Mouse (Mus musculus) neural tube, embryonic 15.5 days (tissue): ENCODE measurements around the gene Mthfsd. TPM values are rescaled to one million over a fixed set of nuclear protein-coding genes. Genes with fewer than 3 reads are reported as not detected.
A peak's percentile ranks its signal among the peaks of the same experiment; 100 is the strongest.
"Not testable (repeated sequence)": the region's sequence is repeated elsewhere in the genome, so short reads cannot be mapped to it uniquely, and the experiment has no call there.

Experiments used
- ATAC-seq: fragments of 200-750 bp; cut with Nextera tagmentation; 2 replicates; pipeline ENCODE4 v1.8.0; 2017; ENCODE audit warnings: mild to moderate bottlenecking, moderate TSS enrichment, moderate library complexity; ENCODE audit not compliant: low FRiP score
- H3K27ac ChIP-seq: fragments of 300-500 bp; sonication (generic); replicated peaks from 2 replicates; pipeline ENCODE4 v1.5.1; 2015; ENCODE audit warnings: mild to moderate bottlenecking, inconsistent platforms
- H3K27me3 ChIP-seq: fragments of 300-500 bp; sonication (generic); replicated peaks from 2 replicates; pipeline ENCODE4 v1.6.1; 2015; ENCODE audit warnings: inconsistent platforms
- H3K36me3 ChIP-seq: fragments of 300-500 bp; sonication (generic); 2 replicates; pipeline ENCODE4 v1.6.1; 2015; ENCODE audit warnings: inconsistent platforms
- H3K4me1 ChIP-seq: fragments of 300-500 bp; sonication (generic); 2 replicates; pipeline ENCODE4 v1.6.1; 2015; ENCODE audit warnings: inconsistent platforms
- H3K4me2 ChIP-seq: fragments of 300-500 bp; sonication (generic); 2 replicates; pipeline ENCODE4 v1.6.1; 2015; ENCODE audit warnings: inconsistent platforms, mild to moderate bottlenecking, moderate library complexity
- H3K4me3 ChIP-seq: fragments of 300-500 bp; sonication (generic); replicated peaks from 2 replicates; pipeline ENCODE4 v1.5.1; 2015; ENCODE audit warnings: mild to moderate bottlenecking, inconsistent platforms
- H3K9ac ChIP-seq: fragments of 300-500 bp; sonication (generic); replicated peaks from 2 replicates; pipeline ENCODE4 v1.6.1; 2015; ENCODE audit warnings: mild to moderate bottlenecking, inconsistent platforms
- H3K9me3 ChIP-seq: fragments of 300-500 bp; sonication (generic); replicated peaks from 2 replicates; pipeline ENCODE4 v1.6.1; 2016; ENCODE audit warnings: inconsistent platforms
- WGBS: fragments of 180-500 bp; shearing (Covaris S2); methylation state at CpG from one replicate; pipeline ENCODE4 v1.1.7; 2015; ENCODE audit warnings: mixed read lengths; 5-methylcytosine and 5-hydroxymethylcytosine counted together
- polyA plus RNA-seq: library from polyadenylated mRNA; unstranded; fragments of >200 nt; fragmentation: Nextera tagmentation; extraction: Ambion mirVana; gene quantifications from 2 replicates; pipeline ENCODE4 v1.2.1, GENCODE M21; 2015

Gene Mthfsd
- 50.6 and 52.5 TPM in 2 replicates for polyA plus RNA-seq

GRCm38 (mm10) chr8:121107668-121108656, at the start of gene Mthfsd:
Mthfsd (minus strand) TSS chr8:121108392.
- WGBS: 2% methylated on average over 75 of the region's 75 CpGs
- Histone ChIP-seq H3K27ac (peak within 1 kb of the TSS; percentile 94), H3K9me3 (no peaks in the 10 kb centered on the region), H3K4me2 (peak within 1 kb of the TSS; percentile 91), H3K36me3 (peaks cover 13% of the 10 kb centered on the region), H3K9ac (peak within 1 kb of the TSS; percentile 98), H3K27me3 (peaks cover 19% of the 10 kb centered on the region), H3K4me1 (peaks cover 20% of the 10 kb centered on the region), H3K4me3 (peak within 1 kb of the TSS; percentile 97)
- ATAC-seq: peak; percentile 95

GRCm38 (mm10) chr8:121156990-121157491, 48.8 kb upstream of the Mthfsd start:
- H3K36me3 ChIP-seq: no peaks in the 10 kb centered on the region
- no peak for ATAC-seq
- no peaks in the 10 kb centered on the region for H3K4me1 ChIP-seq
- no peak overlapping the region for H3K4me2 ChIP-seq
- 0 out of 2 replicates have a peak, but pooled peaks cover 9% of the 10 kb centered on the region for H3K27me3 ChIP-seq
- no peak overlapping the region for H3K4me3 ChIP-seq
- no peak overlapping the region for H3K27ac ChIP-seq
- WGBS: 93% methylated on average over 7 of the region's 7 CpGs
- no peak overlapping the region for H3K9ac ChIP-seq
- H3K9me3 ChIP-seq: no peaks in the 10 kb centered on the region

- H3K4me2 ChIP-seq: no peak overlapping the region
- H3K9ac ChIP-seq: no peak overlapping the region
- peaks cover 14% of the 10 kb centered on the region for H3K27me3 ChIP-seq
- no peak overlapping the region for H3K27ac ChIP-seq
- no peak for ATAC-seq
- H3K4me1 ChIP-seq: peaks cover 4% of the 10 kb centered on the region; the same call in 1 of the 2 replicates
- H3K9me3 ChIP-seq: no peaks in the 10 kb centered on the region
- no peak overlapping the region for H3K4me3 ChIP-seq
- H3K36me3 ChIP-seq: no peaks in the 10 kb centered on the region
- 69% methylated on average over 12 of the region's 12 CpGs for WGBS
Observed at GRCm38 (mm10) chr8:121152394-121152793, 44.2 kb upstream of the Mthfsd start.

GRCm38 (mm10) chr8:121148573-121149083, 40.4 kb upstream of the Mthfsd start:
- ATAC-seq: no peak
- no peak overlapping the region for H3K4me2 ChIP-seq
- no peak overlapping the region for H3K4me3 ChIP-seq
- H3K27ac ChIP-seq: no peak overlapping the region
- H3K36me3 ChIP-seq: no peaks in the 10 kb centered on the region
- H3K4me1 ChIP-seq: peaks cover 4% of the 10 kb centered on the region; the same call in 1 of the 2 replicates
- no peaks in the 10 kb centered on the region for H3K9me3 ChIP-seq
- no peak overlapping the region for H3K9ac ChIP-seq
- 8% methylated on average over 8 of the region's 8 CpGs for WGBS
- H3K27me3 ChIP-seq: peaks cover 9% of the 10 kb centered on the region

- peaks cover 20% of the 10 kb centered on the region for H3K27me3 ChIP-seq
- H3K4me1 ChIP-seq, H3K36me3 ChIP-seq, ATAC-seq, H3K27ac ChIP-seq, H3K4me2 ChIP-seq, H3K9ac ChIP-seq, H3K4me3 ChIP-seq, H3K9me3 ChIP-seq: not testable (repeated sequence)
- 77% methylated on average over 4 of the region's 6 CpGs for WGBS
Observed at GRCm38 (mm10) chr8:121145457-121146134, 37.4 kb upstream of the Mthfsd start.

GRCm38 (mm10) chr8:121136856-121137255, 28.7 kb upstream of the Mthfsd start:
- no peaks in the 10 kb centered on the region for H3K36me3 ChIP-seq
- no peak overlapping the region for H3K4me3 ChIP-seq
- H3K4me2 ChIP-seq: no peak overlapping the region
- H3K4me1 ChIP-seq: no peaks in the 10 kb centered on the region
- 93% methylated on average over 6 of the region's 6 CpGs for WGBS
- no peak for ATAC-seq
- no peaks in the 10 kb centered on the region for H3K9me3 ChIP-seq
- H3K27me3 ChIP-seq: peaks cover 34% of the 10 kb centered on the region
- no peak overlapping the region for H3K9ac ChIP-seq
- no peak overlapping the region for H3K27ac ChIP-seq

- Histone ChIP-seq H3K27ac (no peak overlapping the region), H3K36me3 (no peaks in the 10 kb centered on the region), H3K4me1 (no peaks in the 10 kb centered on the region), H3K4me2 (no peak overlapping the region), H3K27me3 (peaks cover 47% of the 10 kb centered on the region), H3K4me3 (no peak overlapping the region), H3K9me3 (no peaks in the 10 kb centered on the region), H3K9ac (no peak overlapping the region)
- WGBS: 89% methylated on average over 11 of the region's 11 CpGs
- ATAC-seq: no peak
Observed at GRCm38 (mm10) chr8:121134512-121134911, 26.3 kb upstream of the Mthfsd start.

GRCm38 (mm10) chr8:121134102-121134501, 25.9 kb upstream of the Mthfsd start:
- no peak overlapping the region for H3K9ac ChIP-seq
- H3K27ac ChIP-seq: no peak overlapping the region
- H3K4me3 ChIP-seq: no peak overlapping the region
- no peaks in the 10 kb centered on the region for H3K36me3 ChIP-seq
- H3K27me3 ChIP-seq: peaks cover 51% of the 10 kb centered on the region
- ATAC-seq: no peak
- no peaks in the 10 kb centered on the region for H3K4me1 ChIP-seq
- 87% methylated on average over 10 of the region's 10 CpGs for WGBS
- H3K9me3 ChIP-seq: no peaks in the 10 kb centered on the region
- H3K4me2 ChIP-seq: no peak overlapping the region

- no peak overlapping the region for H3K4me2 ChIP-seq
- no peak overlapping the region for H3K4me3 ChIP-seq
- H3K4me1 ChIP-seq: peaks cover 9% of the 10 kb centered on the region
- H3K9me3 ChIP-seq: no peaks in the 10 kb centered on the region
- H3K27me3 ChIP-seq: peaks cover 61% of the 10 kb centered on the region
- no peak for ATAC-seq
- no peak overlapping the region for H3K9ac ChIP-seq
- 72% methylated on average over 5 of the region's 5 CpGs for WGBS
- H3K36me3 ChIP-seq: no peaks in the 10 kb centered on the region
- no peak overlapping the region for H3K27ac ChIP-seq
Observed at GRCm38 (mm10) chr8:121132961-121133513, 24.8 kb upstream of the Mthfsd start.

GRCm38 (mm10) chr8:121130522-121130921, 22.3 kb upstream of the Mthfsd start:
- H3K4me3 ChIP-seq: no peak overlapping the region
- H3K9ac ChIP-seq: no peak overlapping the region
- peaks cover 84% of the 10 kb centered on the region for H3K27me3 ChIP-seq
- ATAC-seq: no peak
- H3K27ac ChIP-seq: no peak overlapping the region
- H3K4me2 ChIP-seq: no peak overlapping the region
- peaks cover 17% of the 10 kb centered on the region for H3K4me1 ChIP-seq
- H3K9me3 ChIP-seq: no peaks in the 10 kb centered on the region
- H3K36me3 ChIP-seq: no peaks in the 10 kb centered on the region
- WGBS: 31% methylated on average over 5 of the region's 5 CpGs

- H3K4me1 ChIP-seq: peaks cover 23% of the 10 kb centered on the region
- H3K9me3 ChIP-seq: no peaks in the 10 kb centered on the region
- no peak for ATAC-seq
- H3K27ac ChIP-seq: no peak overlapping the region
- H3K4me2 ChIP-seq: no peak overlapping the region
- no peak overlapping the region for H3K4me3 ChIP-seq
- H3K27me3 ChIP-seq: peaks cover 93% of the 10 kb centered on the region
- WGBS: 21% methylated on average over 16 of the region's 16 CpGs
- H3K36me3 ChIP-seq: no peaks in the 10 kb centered on the region
- H3K9ac ChIP-seq: no peak overlapping the region
Observed at GRCm38 (mm10) chr8:121129265-121129940, 21.2 kb upstream of the Mthfsd start.
